Mouse (Mus musculus) frontal cortex, postnatal 36 days (tissue): ENCODE measurements around the gene Gse1.
A peak's percentile ranks its signal among the peaks of the same experiment; 100 is the strongest.

Source experiments
- DNase-seq, 2 experiments: peaks; one replicate each; pipeline ENCODE4 v3.0.0; 2022; ENCODE audit warnings: low spot score in 2 of 2

Gene Gse1

DNA sequence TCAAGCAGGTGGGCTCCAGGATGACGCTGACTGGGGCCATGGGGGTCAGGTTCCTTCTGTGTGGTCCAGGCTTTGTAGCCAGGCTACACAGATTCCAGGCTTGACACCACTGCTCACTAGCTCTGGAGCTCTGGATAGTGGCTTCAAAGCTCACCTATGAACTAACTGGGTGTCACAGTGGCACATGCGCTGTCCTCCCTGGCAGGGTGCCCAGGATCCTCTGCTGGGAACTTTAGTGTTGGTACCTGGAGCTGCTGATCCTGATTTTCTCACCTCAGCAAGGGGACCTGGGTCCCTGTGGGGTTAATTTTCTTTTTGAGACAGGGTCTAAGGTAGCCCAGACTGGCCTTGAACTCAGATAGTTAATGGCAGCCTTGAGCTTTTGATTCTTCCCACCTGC, 173.0 kb downstream of the Gse1 start:
- no peak for DNase-seq

DNA sequence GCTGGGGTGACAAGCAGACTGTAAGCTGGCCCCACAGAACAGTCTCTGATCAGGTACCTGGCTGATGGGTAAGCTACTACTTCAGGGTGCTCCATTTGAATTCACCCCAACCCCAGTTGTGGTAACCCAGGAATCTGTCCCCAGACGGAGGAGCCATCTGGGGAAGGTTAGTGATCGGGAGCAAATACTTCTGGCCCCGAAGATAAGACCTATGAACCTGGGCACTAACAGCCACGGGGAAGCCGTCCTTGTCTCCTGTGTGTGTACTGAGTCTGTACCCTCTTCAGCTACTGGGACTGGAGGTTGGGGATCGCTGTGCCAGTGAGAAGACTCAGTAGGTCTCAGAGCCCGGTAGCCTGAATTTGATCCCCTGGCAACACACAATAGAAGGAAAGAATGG, 173.5 kb downstream of the Gse1 start:
- no peak for DNase-seq

DNA sequence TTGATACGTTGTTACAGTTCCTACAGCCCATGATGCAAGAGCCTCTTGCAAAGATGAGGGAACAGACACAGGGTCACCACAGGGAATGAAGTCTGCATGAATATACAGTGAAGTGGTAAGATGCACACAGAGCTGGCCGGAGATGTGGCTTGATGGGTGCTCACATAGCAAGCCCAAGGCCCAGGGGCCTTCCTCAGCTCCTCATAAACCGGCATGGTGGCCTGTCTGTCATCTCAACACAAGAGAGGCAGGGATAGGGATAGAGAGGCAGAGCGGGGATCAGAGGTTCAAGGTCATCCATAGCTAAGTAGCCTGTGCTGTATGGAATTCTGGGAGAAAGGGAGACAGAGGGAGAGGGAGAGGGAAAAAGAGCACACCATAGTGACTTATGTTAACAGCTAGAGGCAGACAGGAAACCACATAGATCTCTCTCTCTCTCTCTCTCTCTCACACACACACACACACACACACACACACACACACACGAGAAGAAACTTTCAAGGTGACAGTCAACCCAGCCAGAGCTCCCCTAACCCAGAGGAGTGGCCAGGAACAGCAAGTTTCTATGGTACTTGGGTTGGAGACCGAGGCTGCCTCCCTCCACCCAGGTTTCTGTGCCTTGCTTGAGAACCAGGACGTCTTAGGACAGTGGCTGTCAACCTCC, 175.5 kb downstream of the Gse1 start:
- DNase-seq: no peak

- no peak for DNase-seq
Measured at GRCm38 (mm10) chr8:120404609-120405036, 176.4 kb downstream of the Gse1 start.

GRCm38 (mm10) chr8:120406008-120406632, 177.9 kb downstream of the Gse1 start:
- DNase-seq: no peak

DNA sequence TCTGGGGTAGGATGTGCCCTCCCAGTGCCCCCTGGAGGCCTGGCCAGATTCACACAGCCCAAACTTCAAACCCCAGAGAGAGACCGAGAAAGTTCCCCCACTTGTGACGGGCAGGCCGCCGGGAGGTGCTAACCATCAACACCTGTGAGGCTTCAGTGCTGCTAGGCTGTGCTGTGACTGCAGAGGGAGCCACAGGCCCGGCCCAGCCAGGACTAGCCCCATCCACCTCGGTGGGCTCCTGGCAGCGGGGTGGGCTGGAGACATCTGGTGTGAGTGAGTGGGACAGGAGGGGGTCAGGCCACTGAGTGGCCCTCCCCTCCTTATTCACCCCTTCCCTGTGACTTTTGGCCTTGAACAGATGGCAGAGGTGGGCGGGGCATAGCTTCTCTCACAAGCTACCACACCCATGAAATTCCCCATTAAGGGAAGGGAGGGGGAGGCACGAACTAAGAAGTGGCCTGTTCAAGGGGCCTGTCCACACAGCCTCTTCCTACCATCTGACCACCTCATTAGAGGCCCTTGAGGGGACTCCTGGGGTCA, 179.5 kb downstream of the Gse1 start:
- no peak for DNase-seq

DNA sequence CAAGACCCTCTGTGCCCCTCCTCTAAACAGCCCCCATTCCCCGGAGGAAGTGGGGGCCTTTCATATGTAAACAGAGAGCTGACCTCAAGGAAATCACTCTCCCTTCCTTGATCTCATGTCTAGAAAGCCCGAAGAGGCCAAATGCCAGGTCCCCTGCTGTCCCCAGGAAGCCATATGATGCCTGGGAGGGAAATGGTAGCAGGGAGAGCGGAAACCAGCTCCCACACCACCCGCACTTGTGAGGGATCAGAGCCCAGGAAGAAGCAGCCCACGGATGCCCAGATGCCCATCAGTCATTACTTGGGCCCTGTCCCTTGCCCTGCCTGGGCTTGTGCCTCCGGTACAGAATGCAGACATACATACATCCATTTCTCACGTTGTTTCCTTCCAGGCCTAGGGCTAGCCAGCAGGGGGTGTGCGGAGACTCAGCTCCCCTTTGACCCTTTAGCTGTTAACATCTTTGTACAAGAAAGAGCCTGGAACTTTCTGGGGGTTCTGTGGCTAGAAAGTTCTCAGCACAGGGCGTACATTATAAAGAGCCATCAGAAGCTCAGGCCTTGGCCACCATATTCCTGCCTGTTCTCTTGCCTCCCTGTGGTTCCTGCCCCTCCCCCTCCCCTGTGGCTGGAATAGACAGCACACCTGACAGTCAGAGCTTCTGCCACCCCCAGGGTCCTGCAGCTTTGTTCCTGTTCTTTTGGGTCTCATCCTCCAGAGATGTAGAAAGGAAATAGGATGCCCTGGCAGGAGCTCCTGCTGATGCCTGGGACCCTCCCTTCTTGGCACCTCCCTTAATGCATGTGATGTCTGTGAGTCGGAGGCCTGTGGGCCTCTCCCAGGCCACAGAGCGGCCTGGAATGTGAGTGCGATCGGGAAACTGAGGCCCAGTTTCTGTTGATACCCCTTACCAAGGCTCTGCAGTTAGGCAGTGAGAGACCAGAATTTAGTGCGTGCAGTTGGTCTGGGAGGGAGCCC, 180.3 kb downstream of the Gse1 start:
- DNase-seq: no peak

DNA sequence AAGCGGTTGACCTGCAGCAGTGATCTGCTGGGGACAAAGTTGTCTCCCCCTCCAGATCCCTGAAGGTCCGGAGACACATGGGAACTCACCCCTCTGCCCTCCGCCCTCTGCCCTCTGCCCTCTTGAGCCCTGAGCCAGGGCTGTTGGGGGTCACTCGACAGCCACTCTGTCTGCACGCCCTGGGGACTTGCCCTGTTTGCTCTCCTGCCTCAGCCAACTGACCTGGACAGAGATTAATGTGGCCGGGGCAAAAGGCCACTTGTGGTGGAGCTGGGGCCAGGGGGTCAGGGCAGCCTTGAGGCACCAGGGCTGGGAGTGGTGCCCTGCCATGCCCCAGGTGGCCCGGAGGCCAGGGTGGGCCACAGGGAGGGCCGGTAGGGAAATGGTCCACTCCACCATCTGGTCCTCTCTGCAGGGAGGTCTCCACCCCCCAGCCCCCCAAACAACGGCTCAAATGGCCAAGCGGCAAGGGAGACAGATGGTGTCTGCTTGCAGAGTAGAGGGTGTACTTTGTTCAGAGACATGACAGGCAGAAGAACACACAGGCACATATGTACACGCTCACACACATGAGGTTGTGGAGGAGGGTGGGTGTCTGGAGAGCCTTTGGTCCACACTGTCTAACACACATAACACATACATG, 181.2 kb downstream of the Gse1 start:
- no peak for DNase-seq

DNA sequence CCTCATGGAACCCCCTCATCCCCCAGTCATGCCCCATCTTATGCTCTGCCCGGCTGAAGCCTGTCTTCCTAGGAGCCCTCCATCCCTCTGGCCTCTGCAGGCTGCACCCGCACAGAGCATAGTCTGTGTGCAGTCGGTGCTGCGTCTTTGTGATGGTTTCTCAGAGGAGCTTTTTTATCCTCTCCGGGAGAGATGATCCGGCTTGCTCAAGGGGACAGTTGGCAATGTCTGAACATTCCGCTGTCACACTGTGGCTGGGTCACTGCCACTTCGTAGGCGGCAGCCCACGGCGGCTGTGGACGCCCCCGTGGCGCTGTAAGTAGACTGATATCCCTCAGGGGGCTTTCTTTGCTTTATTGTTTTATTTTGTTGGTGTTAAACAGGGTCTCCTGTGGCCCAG, 182.8 kb downstream of the Gse1 start:
- DNase-seq: no peak

- no peak for DNase-seq
Measured at GRCm38 (mm10) chr8:120411862-120412261, 183.6 kb downstream of the Gse1 start.

GRCm38 (mm10) chr8:120412357-120412756, 184.1 kb downstream of the Gse1 start:
- no peak for DNase-seq

- DNase-seq: peak; percentile 57 to 79
Measured at GRCm38 (mm10) chr8:120412911-120413625, 184.8 kb downstream of the Gse1 start.

DNA sequence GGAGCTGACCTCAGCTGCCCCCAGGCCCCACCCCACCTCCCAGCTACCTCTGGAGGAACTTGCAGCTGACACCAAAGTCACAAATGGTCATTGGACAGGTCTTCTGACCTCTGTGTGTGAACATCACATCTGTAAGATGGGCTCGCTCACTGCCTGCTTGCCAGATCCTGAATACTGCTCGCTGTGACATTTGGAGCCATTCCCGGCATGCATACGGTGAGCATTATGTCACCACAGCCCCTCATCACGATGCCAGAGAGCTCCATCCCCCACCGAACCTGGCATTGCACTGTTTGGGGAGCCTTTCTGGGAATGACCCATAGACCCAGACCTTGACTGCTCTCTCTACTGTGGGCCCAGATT, 185.4 kb downstream of the Gse1 start:
- DNase-seq: no peak

DNA sequence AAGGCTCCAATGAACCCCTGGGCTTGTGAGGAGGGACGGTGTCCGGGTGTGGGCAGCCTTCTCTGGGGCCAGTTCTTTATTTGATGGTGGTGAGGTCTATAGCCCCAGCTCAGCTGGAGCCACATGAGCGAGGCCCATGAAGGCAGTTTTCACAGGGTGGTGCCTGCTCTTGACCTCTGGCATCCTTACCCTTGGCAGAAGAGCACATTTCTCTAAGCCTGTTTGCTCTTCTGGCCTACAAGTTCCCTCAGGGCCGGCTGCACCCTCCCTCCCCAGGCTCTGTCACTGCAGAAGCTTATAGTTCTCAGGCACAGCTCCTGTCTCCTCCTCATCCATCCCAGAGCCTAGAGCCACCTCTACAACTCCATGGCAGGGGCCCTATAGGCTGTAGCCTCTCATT, 186.0 kb downstream of the Gse1 start:
- DNase-seq: no peak

- no peak for DNase-seq
Measured at GRCm38 (mm10) chr8:120415474-120415873, 187.2 kb downstream of the Gse1 start.

- DNase-seq: no peak
Measured at GRCm38 (mm10) chr8:120416173-120416521, 187.9 kb downstream of the Gse1 start.

DNA sequence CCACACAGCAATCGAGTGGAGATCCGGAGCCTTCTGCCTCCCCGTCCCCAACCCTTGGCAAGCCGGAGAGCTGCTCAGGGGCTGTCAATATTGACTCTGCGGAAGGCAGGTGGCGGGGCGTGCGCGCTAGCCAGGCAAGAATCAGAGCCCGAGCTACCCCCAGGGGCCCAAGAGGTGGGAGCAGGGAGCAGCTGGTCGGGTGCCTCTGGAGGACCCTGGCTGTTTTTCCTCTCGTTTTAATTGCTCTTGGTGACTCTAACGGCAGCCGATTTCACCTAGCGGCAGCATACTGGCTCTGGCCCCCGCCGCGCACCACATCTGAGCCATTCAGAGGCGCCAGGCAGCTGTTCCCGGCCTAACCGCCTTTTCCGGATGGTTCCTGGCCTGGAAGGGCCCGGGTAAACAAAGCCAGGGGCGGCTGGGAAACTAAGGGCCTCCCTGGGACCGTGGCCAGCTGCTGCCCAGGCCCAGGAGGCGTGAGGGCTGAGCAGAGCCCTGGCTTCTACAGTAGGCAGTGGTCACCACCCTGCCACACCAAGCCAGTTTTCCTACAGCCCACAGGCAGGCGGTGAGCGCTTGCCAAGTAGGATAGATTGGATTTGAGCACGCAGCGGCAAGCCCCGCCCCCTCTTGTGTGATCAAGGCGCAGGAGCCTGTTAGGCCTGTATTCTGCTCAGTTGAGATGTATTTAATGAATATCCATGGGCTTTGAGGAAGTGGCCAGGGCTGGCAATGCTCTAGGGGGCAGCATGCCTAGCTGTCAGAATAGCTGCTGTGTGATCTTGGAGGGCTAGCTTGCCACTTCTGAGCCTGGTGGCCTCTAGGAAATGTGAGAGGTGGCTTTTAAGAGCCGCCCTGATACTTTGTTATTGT, 188.5 kb downstream of the Gse1 start:
- DNase-seq: peak; percentile 57 to 72

DNA sequence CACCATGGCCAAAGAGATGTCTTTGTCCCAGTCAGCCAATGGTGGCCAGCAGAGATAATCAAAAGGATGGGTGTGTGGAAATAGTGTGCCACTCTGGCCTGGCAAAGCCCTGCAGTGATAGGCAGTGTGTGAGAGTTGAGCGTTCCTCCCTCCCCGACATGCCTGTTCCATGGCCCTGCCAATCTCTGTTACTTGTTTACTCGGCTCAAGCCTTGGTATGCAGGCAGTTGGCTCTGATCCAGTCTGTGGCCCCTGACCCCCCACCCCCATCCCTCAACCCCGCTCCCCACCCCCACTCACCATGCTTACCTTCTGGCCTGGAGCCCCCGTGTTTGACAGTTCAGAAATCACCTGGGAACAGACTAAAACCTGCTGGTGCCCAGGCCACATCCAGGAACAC, 189.9 kb downstream of the Gse1 start:
- DNase-seq: no peak

- no peak for DNase-seq
Measured at GRCm38 (mm10) chr8:120419675-120420074, 191.4 kb downstream of the Gse1 start.

DNA sequence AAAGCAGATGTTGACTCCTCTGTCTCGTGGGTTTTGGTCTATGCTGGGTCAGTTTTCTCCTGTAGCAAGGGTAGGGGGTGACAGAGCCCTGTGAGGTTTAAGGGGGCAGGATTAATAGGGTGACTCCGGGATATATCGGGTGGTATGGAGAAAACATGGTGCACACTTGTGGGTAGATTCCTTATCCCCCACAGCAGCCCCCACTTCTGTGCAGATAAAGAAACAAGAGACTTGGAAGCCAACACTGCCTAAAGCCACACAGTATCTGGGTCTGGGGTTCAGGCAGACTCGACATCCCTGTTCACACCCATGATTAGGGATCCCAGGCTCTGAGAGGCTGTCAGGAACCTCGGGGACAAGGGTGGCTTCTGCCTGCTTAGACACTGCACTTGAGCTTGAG, 192.0 kb downstream of the Gse1 start:
- DNase-seq: no peak
